Mouse (Mus musculus) lung, postnatal 36 days (tissue): ENCODE measurements around the gene Gm9195.

Source experiments
- DNase-seq: peaks from one replicate; pipeline ENCODE4 v3.0.0; 2022; ENCODE audit warnings: mixed read lengths

Gm9195 gene

GRCm38 (mm10) chr14:72491738-72492137 is at the start of gene Gm9195:
TSS of gene Gm9195 (minus strand) at chr14:72491838.
- DNase-seq: no peak

DNA sequence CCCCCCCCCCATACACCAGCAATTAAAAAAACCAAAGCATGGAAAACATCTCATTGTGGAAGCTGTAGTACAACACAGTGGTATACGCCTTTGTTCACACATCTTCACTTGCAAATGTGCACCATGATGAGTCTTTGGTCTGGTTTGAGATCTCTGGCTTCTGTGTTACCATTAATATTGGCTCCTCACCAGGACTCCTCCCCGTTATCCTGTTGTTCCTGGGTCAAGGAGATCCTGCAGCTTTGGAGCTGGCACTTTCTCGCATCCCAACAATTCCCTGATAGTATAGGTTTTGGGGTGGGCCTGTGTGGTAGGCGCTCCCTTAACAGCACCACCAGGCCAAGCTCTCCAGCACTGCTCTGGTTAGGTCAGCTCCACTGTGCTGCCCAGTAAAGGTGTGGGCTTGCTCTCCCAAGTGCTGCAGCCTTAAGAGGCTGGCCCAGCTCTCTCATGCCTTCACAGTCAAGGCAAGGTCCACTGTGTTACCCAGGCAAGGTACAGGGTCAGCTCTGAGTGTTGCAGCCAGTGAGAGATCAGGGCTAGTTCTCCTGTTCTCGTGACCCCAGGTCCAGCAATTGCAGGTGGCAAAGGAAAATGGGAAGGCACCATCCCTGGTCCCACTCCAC is 44.9 kb upstream of the Gm9195 start:
- no peak for DNase-seq

GRCm38 (mm10) chr14:72533862-72534261 is 42.2 kb upstream of the Gm9195 start:
- no peak for DNase-seq

DNA sequence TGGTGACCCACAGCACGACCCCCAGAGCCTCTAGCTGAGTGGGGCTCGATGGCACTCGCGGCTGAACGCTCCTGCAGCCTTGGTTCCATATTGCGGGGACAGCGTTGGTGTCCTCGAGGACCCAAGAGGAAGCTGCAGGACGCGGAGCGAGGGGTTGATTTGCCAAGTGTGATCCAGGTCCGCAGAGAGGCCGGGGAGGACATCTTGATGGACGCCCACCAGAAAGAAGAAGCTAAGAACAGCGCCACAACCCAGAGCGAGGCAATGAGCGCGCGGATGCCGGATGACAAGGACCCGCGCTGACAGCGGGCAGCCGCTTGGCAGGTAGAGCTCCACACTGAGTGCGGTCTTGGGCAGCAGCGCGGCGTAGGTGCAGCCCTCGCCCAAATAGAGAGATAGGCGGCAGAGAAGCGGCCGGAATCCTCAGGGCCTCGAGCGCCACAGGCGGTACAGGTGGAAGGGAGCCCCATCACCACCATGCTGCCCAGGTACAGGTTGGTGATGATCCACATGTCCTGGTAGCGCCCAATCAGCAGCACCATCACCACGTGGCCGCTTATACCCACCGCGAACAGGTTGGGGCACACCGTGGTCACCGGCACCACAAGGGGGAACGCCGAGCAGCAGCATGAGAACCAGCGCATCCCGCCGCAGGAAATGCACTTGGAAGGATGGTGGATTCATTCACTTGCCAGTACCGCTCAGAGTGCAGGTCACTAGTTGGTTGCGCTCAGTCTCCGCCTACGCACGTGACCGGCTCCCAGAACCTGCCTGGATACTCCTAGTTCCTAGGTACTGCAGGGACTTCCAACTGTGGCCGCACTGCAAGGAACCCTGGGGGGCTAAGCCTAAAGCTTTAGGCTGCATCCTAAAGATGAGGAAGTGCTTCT is 40.6 kb upstream of the Gm9195 start:
- no peak for DNase-seq

DNA sequence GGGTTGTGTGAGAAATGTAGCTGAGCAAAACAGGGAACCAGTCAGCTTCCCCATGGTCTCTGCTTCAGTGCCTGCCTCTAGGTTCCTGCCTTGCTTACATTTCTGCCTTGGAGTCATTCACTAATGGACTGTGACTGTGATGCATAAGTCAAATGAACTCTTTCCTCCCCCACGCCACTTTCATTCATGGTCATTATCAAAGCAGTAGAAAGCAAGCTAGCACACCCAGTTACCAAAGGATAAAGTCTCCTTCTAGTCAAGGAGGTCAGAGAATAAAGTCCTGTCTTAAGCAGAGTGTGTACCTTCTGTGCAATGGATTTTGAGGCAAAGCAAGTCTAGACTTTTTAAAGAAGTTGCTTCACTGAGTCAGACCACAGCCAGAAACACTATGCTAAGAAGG is 35.5 kb upstream of the Gm9195 start:
- no peak for DNase-seq

- DNase-seq: no peak
Observed at GRCm38 (mm10) chr14:72519561-72519960, 27.9 kb upstream of the Gm9195 start.

GRCm38 (mm10) chr14:72518786-72519185 is 27.1 kb upstream of the Gm9195 start:
- DNase-seq: no peak

- peak; percentile 64 for DNase-seq
Observed at GRCm38 (mm10) chr14:72516376-72516775, 24.7 kb upstream of the Gm9195 start.

- no peak for DNase-seq
Observed at GRCm38 (mm10) chr14:72506723-72507420, 15.2 kb upstream of the Gm9195 start.

GRCm38 (mm10) chr14:72506018-72506722 is 14.5 kb upstream of the Gm9195 start:
- no peak for DNase-seq

DNA sequence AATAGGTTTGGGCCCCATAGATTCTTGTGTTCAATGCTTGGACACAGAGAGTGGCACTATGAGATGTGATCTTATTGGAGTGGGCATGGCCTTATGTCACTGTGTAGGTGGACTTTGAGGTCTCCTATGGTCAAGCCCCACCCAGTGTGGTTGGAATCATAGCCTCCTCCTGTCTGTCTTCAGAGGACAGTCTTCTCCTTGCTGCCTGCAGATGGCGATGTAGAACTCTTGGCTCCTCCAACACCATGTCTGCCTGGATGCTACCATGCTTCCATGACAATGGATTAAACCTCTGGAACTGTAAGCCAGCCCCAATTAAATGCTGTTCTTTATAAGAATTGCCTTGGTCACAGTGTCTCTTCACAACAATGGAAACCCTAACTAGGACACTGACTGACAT is 13.3 kb upstream of the Gm9195 start:
- no peak for DNase-seq

DNA sequence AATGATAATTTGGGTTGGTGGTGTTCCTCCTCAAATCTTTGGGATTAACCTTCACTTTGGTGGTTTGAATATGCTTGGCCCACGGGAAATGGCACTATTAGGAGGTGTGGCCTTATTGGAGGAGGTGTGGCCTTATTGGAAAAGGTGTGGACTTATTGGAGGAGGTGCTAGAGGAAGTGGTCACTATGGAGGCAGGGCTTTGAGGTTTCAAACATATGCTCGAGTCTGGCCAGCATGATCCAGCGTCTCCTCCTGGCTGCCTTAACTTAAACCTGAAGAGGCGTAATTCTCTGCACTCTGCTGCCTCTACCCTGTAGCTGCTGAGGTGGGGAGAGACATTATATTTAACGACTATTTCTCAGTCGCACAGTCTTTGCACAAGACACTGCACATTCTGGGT is 11.6 kb upstream of the Gm9195 start:
- DNase-seq: no peak

DNA sequence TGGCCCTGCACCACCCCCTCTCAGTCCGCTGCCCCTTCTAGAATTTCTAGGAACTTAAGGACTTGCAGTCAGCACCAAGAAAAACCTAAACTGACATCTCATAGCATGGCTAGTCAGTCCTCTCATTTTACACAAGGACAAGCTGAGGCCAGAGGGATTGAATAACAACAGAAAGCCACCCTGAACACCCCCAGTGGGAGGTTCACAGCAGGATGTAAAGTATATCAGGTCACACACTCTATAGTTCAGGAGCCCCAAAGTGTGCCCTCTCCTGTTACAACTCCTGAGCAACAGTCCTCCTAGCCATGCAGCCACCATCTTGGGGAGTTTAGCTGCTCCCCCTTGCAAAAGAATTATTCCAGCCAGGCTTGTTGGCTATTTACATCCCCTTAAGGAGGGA is 2.1 kb upstream of the Gm9195 start:
- no peak for DNase-seq

DNA sequence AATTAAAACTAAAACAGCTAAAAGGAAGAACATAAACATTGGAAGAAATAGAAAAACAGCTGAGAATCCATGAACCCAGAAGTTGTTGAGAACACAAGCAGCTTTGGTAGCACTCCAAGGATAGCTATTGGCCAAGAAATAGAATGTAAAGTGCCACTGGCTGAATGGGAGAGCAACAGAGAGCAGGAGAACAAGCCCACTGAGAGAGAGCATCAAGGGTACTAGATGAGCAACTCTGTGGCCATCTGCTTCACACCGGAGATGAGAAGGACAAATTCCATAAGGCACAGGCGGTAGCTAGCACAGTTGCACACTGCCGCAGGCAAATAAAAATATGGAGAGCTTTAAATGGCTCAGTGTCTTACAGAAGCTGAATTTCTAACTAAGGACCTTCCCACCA is 1.3 kb downstream of the Gm9195 start:
- no peak for DNase-seq

- no peak for DNase-seq
Observed at GRCm38 (mm10) chr14:72474501-72474900, 17.1 kb downstream of the Gm9195 start.

- no peak for DNase-seq
Observed at GRCm38 (mm10) chr14:72468429-72468828, 23.2 kb downstream of the Gm9195 start.

GRCm38 (mm10) chr14:72466384-72466783 is 25.3 kb downstream of the Gm9195 start:
- no peak for DNase-seq

GRCm38 (mm10) chr14:72461591-72461990 is 30.0 kb downstream of the Gm9195 start:
- no peak for DNase-seq

DNA sequence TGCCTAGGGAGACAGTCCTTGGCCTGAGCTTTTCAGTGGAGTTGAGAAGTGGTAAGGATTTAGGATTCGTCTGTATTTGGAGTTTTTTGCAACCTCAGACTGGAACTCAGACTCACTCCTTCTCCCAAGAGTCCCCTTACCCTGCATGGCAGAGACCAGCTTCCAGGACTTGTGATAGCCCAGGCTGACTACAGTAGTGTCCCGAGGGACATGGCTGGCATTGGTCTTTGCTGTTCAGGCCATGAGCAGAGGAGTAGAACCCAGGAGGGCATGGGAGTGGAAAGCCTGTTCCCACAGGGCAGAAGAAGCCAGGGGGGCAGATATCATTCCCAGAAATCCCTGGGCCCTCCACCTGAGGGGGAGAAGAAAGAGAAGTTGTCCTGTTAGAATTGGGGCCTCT is 31.3 kb downstream of the Gm9195 start:
- DNase-seq: no peak

- DNase-seq: no peak
Observed at GRCm38 (mm10) chr14:72458930-72459329, 32.7 kb downstream of the Gm9195 start.

GRCm38 (mm10) chr14:72447141-72448091 is 44.2 kb downstream of the Gm9195 start:
- peak; percentile 42 for DNase-seq

- DNase-seq: no peak
Observed at GRCm38 (mm10) chr14:72442936-72443335, 48.7 kb downstream of the Gm9195 start.
